Mouse (Mus musculus): ENCODE data around the gene Uhrf1.

- TF ChIP-seq GATA1 (IDR thresholded peaks at IDR 0.05; ENCODE audit: borderline replicate concordance, low read length) (no peak), FLI1 (IDR thresholded peaks at IDR 0.05; ENCODE audit: low read length) (no peak)
These were observed 20.3 kb upstream of the Uhrf1 start for GRCm38 (mm10) chr17:56282802-56283201.
